Mouse (Mus musculus): ENCODE data around the gene Amz1. TPM values are rescaled to one million over a fixed set of nuclear protein-coding genes. Genes with fewer than 3 reads are reported as not detected.

The Amz1 gene
- polyA plus RNA-seq, 1 experiment: 0.14 TPM

GRCm38 (mm10) chr5:140766566-140766965, 42.6 kb downstream of the Amz1 start:
- H3K27ac ChIP-seq (ENCODE audit: control insufficient read depth, insufficient read depth, low read depth, low read length): no peak overlapping the region

GRCm38 (mm10) chr5:140767704-140768141, 43.8 kb downstream of the Amz1 start:
- H3K4me3 ChIP-seq (ENCODE audit: control insufficient read depth, low read depth, low read length): no peak overlapping the region
- no peak overlapping the region for H3K27ac ChIP-seq (ENCODE audit: control insufficient read depth, insufficient read depth, low read depth, low read length)
- H3K4me1 ChIP-seq (ENCODE audit: control insufficient read depth, insufficient read depth, low read length): no peaks in the 10 kb centered on the region; the same call in none of the 2 replicates
- H3K36me3 ChIP-seq (ENCODE audit: control insufficient read depth, insufficient read depth, low read length): no peaks in the 10 kb centered on the region
- no peak for TF ChIP-seq POLR2A (IDR thresholded peaks at IDR 0.05; ENCODE audit: control insufficient read depth, low read depth, low read length)
- no peak for TF ChIP-seq CTCF (IDR thresholded peaks at IDR 0.05; ENCODE audit: control insufficient read depth, insufficient read depth, insufficient replicate concordance, low read depth, low read length)
- H3K27me3 ChIP-seq (ENCODE audit: control insufficient read depth, insufficient read depth, low read length): no peaks in the 10 kb centered on the region

More at GRCm38 (mm10) chr5:140766566-140766965, 42.6 kb downstream of the Amz1 start:
- H3K27me3 ChIP-seq (ENCODE audit: control insufficient read depth, insufficient read depth, low read length): no peaks in the 10 kb centered on the region
- no peaks in the 10 kb centered on the region for H3K36me3 ChIP-seq (ENCODE audit: control insufficient read depth, insufficient read depth, low read length)
- H3K4me3 ChIP-seq (ENCODE audit: control insufficient read depth, low read depth, low read length): no peak overlapping the region
- no peaks in the 10 kb centered on the region; the same call in none of the 2 replicates for H3K4me1 ChIP-seq (ENCODE audit: control insufficient read depth, insufficient read depth, low read length)
- no peak for TF ChIP-seq CTCF (IDR thresholded peaks at IDR 0.05; ENCODE audit: control insufficient read depth, insufficient read depth, insufficient replicate concordance, low read depth, low read length)
- no peak for TF ChIP-seq POLR2A (IDR thresholded peaks at IDR 0.05; ENCODE audit: control insufficient read depth, low read depth, low read length)

- no peak overlapping the region for H3K27ac ChIP-seq (ENCODE audit: control insufficient read depth, insufficient read depth, low read depth, low read length)
Measured at GRCm38 (mm10) chr5:140768333-140768732, 44.4 kb downstream of the Amz1 start.

GRCm38 (mm10) chr5:140771612-140772011, 47.7 kb downstream of the Amz1 start:
- Histone ChIP-seq H3K4me1 (ENCODE audit: control insufficient read depth, insufficient read depth, low read length) (no peaks in the 10 kb centered on the region; the same call in none of the 2 replicates), H3K4me3 (ENCODE audit: control insufficient read depth, low read depth, low read length) (no peak overlapping the region), H3K27ac (ENCODE audit: control insufficient read depth, insufficient read depth, low read depth, low read length) (no peak overlapping the region), H3K27me3 (ENCODE audit: control insufficient read depth, insufficient read depth, low read length) (no peaks in the 10 kb centered on the region), H3K36me3 (ENCODE audit: control insufficient read depth, insufficient read depth, low read length) (no peaks in the 10 kb centered on the region)
- TF ChIP-seq POLR2A (IDR thresholded peaks at IDR 0.05; ENCODE audit: control insufficient read depth, low read depth, low read length) (no peak), CTCF (IDR thresholded peaks at IDR 0.05; ENCODE audit: control insufficient read depth, insufficient read depth, insufficient replicate concordance, low read depth, low read length) (no peak)

More at GRCm38 (mm10) chr5:140768333-140768732, 44.4 kb downstream of the Amz1 start:
- Histone ChIP-seq H3K4me1 (ENCODE audit: control insufficient read depth, insufficient read depth, low read length) (no peaks in the 10 kb centered on the region; the same call in none of the 2 replicates), H3K27me3 (ENCODE audit: control insufficient read depth, insufficient read depth, low read length) (no peaks in the 10 kb centered on the region), H3K4me3 (ENCODE audit: control insufficient read depth, low read depth, low read length) (no peak overlapping the region), H3K36me3 (ENCODE audit: control insufficient read depth, insufficient read depth, low read length) (no peaks in the 10 kb centered on the region)
- TF ChIP-seq CTCF (IDR thresholded peaks at IDR 0.05; ENCODE audit: control insufficient read depth, insufficient read depth, insufficient replicate concordance, low read depth, low read length): no peak
- no peak for TF ChIP-seq POLR2A (IDR thresholded peaks at IDR 0.05; ENCODE audit: control insufficient read depth, low read depth, low read length)

GRCm38 (mm10) chr5:140772158-140772557, 48.2 kb downstream of the Amz1 start:
- H3K27ac ChIP-seq (ENCODE audit: control insufficient read depth, insufficient read depth, low read depth, low read length): no peak overlapping the region
- H3K4me1 ChIP-seq (ENCODE audit: control insufficient read depth, insufficient read depth, low read length): no peaks in the 10 kb centered on the region; the same call in none of the 2 replicates
- no peak overlapping the region for H3K4me3 ChIP-seq (ENCODE audit: control insufficient read depth, low read depth, low read length)
- H3K36me3 ChIP-seq (ENCODE audit: control insufficient read depth, insufficient read depth, low read length): no peaks in the 10 kb centered on the region
- no peaks in the 10 kb centered on the region for H3K27me3 ChIP-seq (ENCODE audit: control insufficient read depth, insufficient read depth, low read length)
- TF ChIP-seq POLR2A (IDR thresholded peaks at IDR 0.05; ENCODE audit: control insufficient read depth, low read depth, low read length): no peak
- TF ChIP-seq CTCF (IDR thresholded peaks at IDR 0.05; ENCODE audit: control insufficient read depth, insufficient read depth, insufficient replicate concordance, low read depth, low read length): no peak

- no peaks in the 10 kb centered on the region for H3K36me3 ChIP-seq (ENCODE audit: control insufficient read depth, insufficient read depth, low read length)
- H3K27ac ChIP-seq (ENCODE audit: control insufficient read depth, insufficient read depth, low read depth, low read length): no peak overlapping the region
- H3K4me3 ChIP-seq (ENCODE audit: control insufficient read depth, low read depth, low read length): no peak overlapping the region
- TF ChIP-seq CTCF (IDR thresholded peaks at IDR 0.05; ENCODE audit: control insufficient read depth, insufficient read depth, insufficient replicate concordance, low read depth, low read length) (no peak), POLR2A (IDR thresholded peaks at IDR 0.05; ENCODE audit: control insufficient read depth, low read depth, low read length) (no peak)
- H3K4me1 ChIP-seq (ENCODE audit: control insufficient read depth, insufficient read depth, low read length): no peaks in the 10 kb centered on the region
- no peaks in the 10 kb centered on the region for H3K27me3 ChIP-seq (ENCODE audit: control insufficient read depth, insufficient read depth, low read length)
Measured at GRCm38 (mm10) chr5:140775111-140775510, 51.2 kb downstream of the Amz1 start.

GRCm38 (mm10) chr5:140776968-140777367, 53.0 kb downstream of the Amz1 start:
- no peaks in the 10 kb centered on the region for H3K27me3 ChIP-seq (ENCODE audit: control insufficient read depth, insufficient read depth, low read length)

More at GRCm38 (mm10) chr5:140776968-140777367, 53.0 kb downstream of the Amz1 start:
- H3K36me3 ChIP-seq (ENCODE audit: control insufficient read depth, insufficient read depth, low read length): no peaks in the 10 kb centered on the region; the same call in 1 of the 2 replicates
- H3K27ac ChIP-seq (ENCODE audit: control insufficient read depth, insufficient read depth, low read depth, low read length): no peak overlapping the region
- TF ChIP-seq POLR2A (IDR thresholded peaks at IDR 0.05; ENCODE audit: control insufficient read depth, low read depth, low read length): no peak
- no peak for TF ChIP-seq CTCF (IDR thresholded peaks at IDR 0.05; ENCODE audit: control insufficient read depth, insufficient read depth, insufficient replicate concordance, low read depth, low read length)
- H3K4me3 ChIP-seq (ENCODE audit: control insufficient read depth, low read depth, low read length): no peak overlapping the region
- no peaks in the 10 kb centered on the region for H3K4me1 ChIP-seq (ENCODE audit: control insufficient read depth, insufficient read depth, low read length)
